Comparison of ENCODE assay signal across 14 mouse cellular contexts in the genomic region with DNA sequence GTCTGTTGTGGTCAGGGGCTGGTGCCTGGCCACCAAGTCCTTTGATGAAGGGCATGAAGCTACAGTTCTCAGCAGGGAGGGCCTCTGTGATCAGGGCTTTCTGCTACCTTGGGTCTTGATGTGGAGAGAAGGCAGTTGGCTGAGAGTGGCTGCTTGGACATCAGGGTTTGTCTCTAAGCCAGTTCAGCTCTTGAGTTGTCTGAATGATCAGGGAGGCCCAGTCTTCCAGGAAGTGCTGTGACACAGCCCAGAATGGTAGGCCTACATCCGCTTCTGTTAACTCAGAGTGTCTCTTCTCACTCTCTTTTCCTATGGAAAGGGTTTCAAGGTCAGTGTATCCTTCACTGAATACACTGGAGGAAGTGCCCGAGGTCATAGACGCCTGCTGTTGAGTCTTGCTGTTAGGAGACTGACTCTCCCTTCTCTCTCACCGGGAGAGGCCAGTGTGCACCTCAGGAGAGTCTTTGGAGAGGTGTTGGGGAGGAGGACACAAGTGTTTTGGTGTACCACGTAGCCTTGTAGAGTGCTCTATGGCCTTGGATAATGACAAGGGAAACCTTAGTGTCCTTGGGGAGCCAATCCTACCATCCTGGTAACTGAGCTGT. TPM values are rescaled to one million over a fixed set of nuclear protein-coding genes. Genes with fewer than 3 reads are reported as not detected.
DNase-seq lines count a peak whose midpoint lies in the region; ATAC-seq and TF ChIP-seq lines count a peak whose summit lies in the region.
"Had no signal": no experiment of that assay in that cellular context is flagged by ENCODE, and none has a peak within 500 bp of the region (broad histone marks: within the 10 kb centered on the region; RNA-seq: fewer than 3 reads in every experiment).

No protein-coding gene starts in this region.

- H3K79me2 ChIP-seq in heart, adult 2 months (replicated peaks; ENCODE audit: control insufficient read depth, insufficient read depth, low read length) = peaks cover 18% of the 10 kb centered on the region

- peak in 1 of 2 experiments; percentile 25 for DNase-seq in heart, adult 2 months
- DNase-seq in heart, adult 8-10 months (ENCODE audit: low spot score) = no peak
- no peak for DNase-seq in kidney, adult 2 months
- DNase-seq in thymus, postnatal 4 days = peak; percentile 17
- DNase-seq in thymus, postnatal 25 days = no peak
- DNase-seq in midbrain, embryonic 14.5 days = no peak
- DNase-seq: adrenal gland, postnatal 25 days; gastrocnemius, postnatal 14 days; kidney, postnatal 4 days; lung, embryonic 14.5 days had no signal

- no peak for ATAC-seq in kidney, embryonic 14.5 days (ENCODE audit: low FRiP score, low TSS enrichment)
- no peak for ATAC-seq in midbrain, embryonic 14.5 days (ENCODE audit: low FRiP score, low TSS enrichment)
- ATAC-seq: forebrain, embryonic 15.5 days; hindbrain, postnatal 0 days had no signal

- no peaks in the 10 kb centered on the region for H3K9me3 ChIP-seq in kidney, embryonic 14.5 days (ENCODE audit: control insufficient read depth, low read length)
- no peaks in the 10 kb centered on the region for H3K9me3 ChIP-seq in midbrain, embryonic 14.5 days (ENCODE audit: control insufficient read depth, low read length)
- H3K9me3 ChIP-seq: forebrain, embryonic 15.5 days; midbrain, embryonic 12.5 days had no signal

- no peak overlapping the region; the same call in 1 of the 2 replicates for H3K4me3 ChIP-seq in heart, adult 2 months
- H3K4me3 ChIP-seq in kidney, adult 2 months (ENCODE audit: insufficient read depth, low read depth, low read length) = no peak overlapping the region
- no peak overlapping the region for H3K4me3 ChIP-seq in kidney, embryonic 14.5 days (ENCODE audit: low read length)
- H3K4me3 ChIP-seq in midbrain, embryonic 14.5 days (replicated peaks; ENCODE audit: low read depth, low read length) = no peak overlapping the region
- H3K4me3 ChIP-seq: forebrain, embryonic 15.5 days; midbrain, embryonic 12.5 days had no signal

- H3K27ac ChIP-seq in heart, adult 2 months = peak overlapping the region; percentile 83
- peak overlapping the region; percentile 4 for H3K27ac ChIP-seq in kidney, adult 2 months (ENCODE audit: insufficient read depth, low read depth, low read length)
- H3K27ac ChIP-seq in kidney, embryonic 14.5 days (ENCODE audit: low read depth, low read length) = no peak overlapping the region
- no peak overlapping the region for H3K27ac ChIP-seq in midbrain, embryonic 14.5 days (replicated peaks; ENCODE audit: low read depth, low read length)
- H3K27ac ChIP-seq: forebrain, embryonic 15.5 days; hindbrain, postnatal 0 days; midbrain, embryonic 12.5 days had no signal

- no peak overlapping the region for H3K4me2 ChIP-seq in kidney, embryonic 14.5 days (replicated peaks; ENCODE audit: low read depth, low read length)
- H3K4me2 ChIP-seq in midbrain, embryonic 14.5 days (ENCODE audit: low read length) = no peak overlapping the region
- H3K4me2 ChIP-seq: forebrain, embryonic 15.5 days; lung, embryonic 14.5 days; midbrain, embryonic 12.5 days had no signal

- TF ChIP-seq POLR2A in heart, adult 2 months (IDR thresholded peaks at IDR 0.05; ENCODE audit: insufficient read depth, low read depth, low read length) = no peak
- no peak for TF ChIP-seq POLR2A in kidney, adult 2 months (IDR thresholded peaks at IDR 0.05; ENCODE audit: low read depth, low read length)

- intact Hi-C loops in heart, adult 2 months (cut with DNase I) = no loop called here

- H3K27me3 ChIP-seq in heart, adult 2 months (ENCODE audit: control insufficient read depth, insufficient read depth, low read length) = no peaks in the 10 kb centered on the region
- H3K27me3 ChIP-seq in kidney, adult 2 months (replicated peaks; ENCODE audit: control insufficient read depth, insufficient read depth, low read length) = no peaks in the 10 kb centered on the region
- no peaks in the 10 kb centered on the region for H3K27me3 ChIP-seq in kidney, embryonic 14.5 days (ENCODE audit: control insufficient read depth, insufficient read depth, low read length)
- H3K27me3 ChIP-seq in midbrain, embryonic 14.5 days (ENCODE audit: control insufficient read depth, insufficient read depth, low read length) = no peaks in the 10 kb centered on the region
- H3K27me3 ChIP-seq: forebrain, embryonic 15.5 days; midbrain, embryonic 12.5 days had no signal

- H3K9ac ChIP-seq in heart, adult 2 months (ENCODE audit: low read depth, low read length) = no peak overlapping the region
- H3K9ac ChIP-seq in kidney, embryonic 14.5 days (ENCODE audit: low read depth, low read length) = no peak overlapping the region
- H3K9ac ChIP-seq in midbrain, embryonic 14.5 days (replicated peaks; ENCODE audit: low read length) = no peak overlapping the region
- H3K9ac ChIP-seq: forebrain, embryonic 15.5 days; lung, embryonic 14.5 days; midbrain, embryonic 12.5 days had no signal

- TF ChIP-seq CTCF in heart, adult 2 months (IDR thresholded peaks at IDR 0.05) = no peak
- TF ChIP-seq CTCF in kidney, adult 2 months (conservative IDR thresholded peaks at IDR 0.05; ENCODE audit: insufficient read depth, insufficient read length, low read depth, low read length) = no peak

- TF ChIP-seq EP300 in heart, adult 2 months (IDR thresholded peaks at IDR 0.05; ENCODE audit: insufficient read depth, low read depth, low read length) = no peak

- 36% methylated on average over 5 of the region's 5 CpGs for WGBS in heart, adult 2 months
- 61% methylated on average over 5 of the region's 5 CpGs for WGBS in kidney, adult 2 months
- 78% methylated on average over 5 of the region's 5 CpGs for WGBS in kidney, embryonic 14.5 days
- whole genome bisulfite sequencing in midbrain, embryonic 14.5 days = 89% methylated on average over 5 of the region's 5 CpGs

- H3K36me3 ChIP-seq in heart, adult 2 months (ENCODE audit: control insufficient read depth, insufficient read depth, low read length) = peaks cover 34% of the 10 kb centered on the region
- H3K36me3 ChIP-seq in kidney, adult 2 months (ENCODE audit: control insufficient read depth, insufficient read depth, low read length) = no peaks in the 10 kb centered on the region
- peaks cover 32% of the 10 kb centered on the region for H3K36me3 ChIP-seq in kidney, embryonic 14.5 days (ENCODE audit: control insufficient read depth, insufficient read depth, low read length)
- H3K36me3 ChIP-seq in midbrain, embryonic 14.5 days (ENCODE audit: control insufficient read depth, insufficient read depth, low read length) = peaks cover 46% of the 10 kb centered on the region

- H3K4me1 ChIP-seq in heart, adult 2 months (ENCODE audit: control insufficient read depth, insufficient read depth, low read length) = peaks cover 52% of the 10 kb centered on the region
- peaks cover 28% of the 10 kb centered on the region for H3K4me1 ChIP-seq in kidney, adult 2 months (ENCODE audit: control insufficient read depth, insufficient read depth, low read length)
- peaks cover 41% of the 10 kb centered on the region for H3K4me1 ChIP-seq in kidney, embryonic 14.5 days (ENCODE audit: control insufficient read depth, insufficient read depth, low read length)
- H3K4me1 ChIP-seq in midbrain, embryonic 14.5 days (ENCODE audit: control insufficient read depth, insufficient read depth, low read length) = peaks cover 45% of the 10 kb centered on the region

RNA-seq across cellular contexts. Expression of a gene that starts 4.7 kb away (rescaled TPM):
- total RNA-seq in heart, adult 2 months (2021) = 10 to 100 TPM; 56.4 to 67.2 TPM
- 45.8 and 66.5 TPM in 2 replicates for polyA plus RNA-seq in heart, adult 2 months (2012; rRNA removed)
- 10 to 100 TPM; 44.8 to 66.1 (median 52.9) TPM for total RNA-seq in heart, adult 8-10 months (2022)
- 33.1 and 38.2 TPM in 2 replicates for polyA plus RNA-seq in kidney, adult 2 months (2012; rRNA removed)
- 32.9 and 60.3 TPM in 2 replicates for polyA plus RNA-seq in kidney, embryonic 14.5 days (2014; fragmentation: Nextera tagmentation; extraction: Ambion mirVana)
- 51.7 and 68.8 TPM in 2 replicates for polyA plus RNA-seq in midbrain, embryonic 14.5 days (2014; fragmentation: Nextera tagmentation; extraction: Ambion mirVana)

Comparison
In these comparisons a context has a peak if more than half of its experiments do, and no peak if none do; other contexts are left out.
1. H3K27ac ChIP-seq: peak in heart, adult 2 months (single experiment) and kidney, adult 2 months (single experiment); none in kidney, embryonic 14.5 days (single experiment) and midbrain, embryonic 14.5 days (single experiment).